Mouse (Mus musculus): Measurements from ENCODE around the gene Cstad.

GRCm38 (mm10) chr2:30618487-30619248 is 23.8 kb downstream of the Cstad start:
- no peak for TF ChIP-seq CHD2 (IDR thresholded peaks at IDR 0.05; ENCODE audit: low read depth, low read length)
- TF ChIP-seq HCFC1 (IDR thresholded peaks at IDR 0.05; ENCODE audit: borderline replicate concordance, insufficient read depth, low read length) = no peak
- no peak for TF ChIP-seq ZNF384 (IDR thresholded peaks at IDR 0.05; ENCODE audit: low read depth, low read length)
- no peak for TF ChIP-seq MAFK (IDR thresholded peaks at IDR 0.05; ENCODE audit: insufficient read depth, low read depth, low read length)

All from ES-E14 (cell line).